Mouse (Mus musculus) cerebellum, adult 2 months (tissue): ENCODE data around the gene Cemip2. TPM values are rescaled to one million over a fixed set of nuclear protein-coding genes. Genes with fewer than 3 reads are reported as not detected.
"Not testable (repeated sequence)": the region's sequence is repeated elsewhere in the genome, so short reads cannot be mapped to it uniquely, and the experiment has no call there.

ENCODE experiments used
- DNase-seq, 2 experiments: peaks; one replicate each; pipeline ENCODE4 v3.0.0; 2021
- H3K27ac ChIP-seq: fragments of 200-500 bp; 2 replicates; pipeline ENCODE4 v1.5.1; 2012; ENCODE audit warnings: low read length, control low read depth, inconsistent platforms; ENCODE audit not compliant: insufficient read depth
- H3K27me3 ChIP-seq: fragments of 200-500 bp; 2 replicates; pipeline ENCODE4 v1.6.1; 2012; ENCODE audit warnings: inconsistent platforms, mild to moderate bottlenecking, low read length, moderate library complexity; ENCODE audit not compliant: control insufficient read depth, insufficient read depth
- H3K4me1 ChIP-seq: fragments of 200-500 bp; 2 replicates; pipeline ENCODE4 v1.6.1; 2011; ENCODE audit warnings: low read length; ENCODE audit not compliant: control insufficient read depth, insufficient read depth
- H3K4me3 ChIP-seq: fragments of 200-500 bp; replicated peaks from 2 replicates; pipeline ENCODE3; 2011; ENCODE audit warnings: mild to moderate bottlenecking, low read depth, low read length, control low read depth; ENCODE audit not compliant: insufficient read depth
- CTCF ChIP-seq: fragments of 200-500 bp; IDR thresholded peaks from 2 replicates; pipeline ENCODE4 v1.5.1; 2011; ENCODE audit warnings: low read depth, mild to moderate bottlenecking, control low read depth, low read length, moderate library complexity, borderline replicate concordance; ENCODE audit not compliant: insufficient read depth
- POLR2A ChIP-seq: fragments of 200-500 bp; IDR thresholded peaks from 2 replicates; pipeline ENCODE4 v1.6.1; 2011; ENCODE audit warnings: low read length, control low read depth, borderline replicate concordance; ENCODE audit not compliant: insufficient read depth
- WGBS: fragments of 180-500 bp; shearing (Covaris S2); methylation state at CpG from one replicate; pipeline ENCODE4 v1.1.7; 2018; 5-methylcytosine and 5-hydroxymethylcytosine counted together
- polyA plus RNA-seq: library from polyadenylated mRNA; depleted of rRNA; stranded (reverse); fragments of >200 nt; gene quantifications from 2 replicates; pipeline ENCODE4 v1.2.3, GENCODE M21; 2012

Cemip2 gene
- polyA plus RNA-seq, 1 experiment, result 9.9 TPM

GRCm38 (mm10) chr19:21862991-21863931, 85.1 kb downstream of the Cemip2 start:
- DNase-seq, result no peak
- Histone ChIP-seq H3K4me1 (no peaks in the 10 kb centered on the region), H3K27me3 (no peaks in the 10 kb centered on the region), H3K4me3 (no peak overlapping the region), H3K27ac (no peak overlapping the region)
- WGBS, result 92% methylated on average over 9 of the region's 9 CpGs
- TF ChIP-seq CTCF (no peak), POLR2A (no peak)

GRCm38 (mm10) chr19:21865242-21866055, 87.3 kb downstream of the Cemip2 start:
- Histone ChIP-seq H3K4me1 (no peaks in the 10 kb centered on the region), H3K4me3 (no peak overlapping the region), H3K27ac (no peak overlapping the region), H3K27me3 (no peaks in the 10 kb centered on the region)
- DNase-seq, result no peak
- TF ChIP-seq CTCF (no peak), POLR2A (no peak)
- 72% methylated on average over 7 of the region's 7 CpGs for WGBS

- Histone ChIP-seq H3K4me3 (no peak overlapping the region), H3K4me1 (no peaks in the 10 kb centered on the region), H3K27ac (no peak overlapping the region), H3K27me3 (no peaks in the 10 kb centered on the region)
- TF ChIP-seq CTCF (no peak), POLR2A (no peak)
- no peak for DNase-seq
Observed at GRCm38 (mm10) chr19:21866094-21866493, 88.0 kb downstream of the Cemip2 start.

- H3K27ac ChIP-seq, H3K4me1 ChIP-seq, DNase-seq, H3K4me3 ChIP-seq, H3K27me3 ChIP-seq: not testable (repeated sequence)
- 98% methylated on average over 4 of the region's 4 CpGs for WGBS
Observed at GRCm38 (mm10) chr19:21866756-21867155, 88.6 kb downstream of the Cemip2 start.

GRCm38 (mm10) chr19:21868471-21868870, 90.3 kb downstream of the Cemip2 start:
- H3K4me3 ChIP-seq, result no peak overlapping the region
- no peak for TF ChIP-seq CTCF
- no peak for TF ChIP-seq POLR2A
- H3K4me1 ChIP-seq, result no peaks in the 10 kb centered on the region
- DNase-seq, result no peak
- 23% methylated on average over 2 of the region's 2 CpGs for WGBS
- H3K27me3 ChIP-seq, result no peaks in the 10 kb centered on the region
- H3K27ac ChIP-seq, result no peak overlapping the region

GRCm38 (mm10) chr19:21882110-21882940, 104.2 kb downstream of the Cemip2 start:
- no peak overlapping the region for H3K4me3 ChIP-seq
- no peak overlapping the region for H3K27ac ChIP-seq
- WGBS, result 72% methylated on average over 8 of the region's 8 CpGs

GRCm38 (mm10) chr19:21883053-21883452, 104.9 kb downstream of the Cemip2 start:
- WGBS, result 92% methylated on average over 3 of the region's 3 CpGs
- DNase-seq, result no peak
- TF ChIP-seq POLR2A (no peak), CTCF (no peak)
- Histone ChIP-seq H3K27me3 (no peaks in the 10 kb centered on the region), H3K4me1 (peaks cover 8% of the 10 kb centered on the region), H3K4me3 (no peak overlapping the region), H3K27ac (no peak overlapping the region)

More at GRCm38 (mm10) chr19:21882110-21882940, 104.2 kb downstream of the Cemip2 start:
- Histone ChIP-seq H3K27me3 (no peaks in the 10 kb centered on the region), H3K4me1 (peaks cover 8% of the 10 kb centered on the region)
- DNase-seq, result no peak
- TF ChIP-seq POLR2A, result no peak
- no peak for TF ChIP-seq CTCF
